Mouse (Mus musculus) left cerebral cortex, adult 6 months (tissue): Measurements from ENCODE around the gene Tat. TPM values are rescaled to one million over a fixed set of nuclear protein-coding genes. Genes with fewer than 3 reads are reported as not detected.

Experiments
- long read RNA-seq, 2 experiments: library from polyadenylated mRNA; unstranded; transcript quantifications; one replicate each; pipeline ENCODE4 v2.0.0; 2019 to 2020
- polyA plus RNA-seq: library from polyadenylated mRNA; unstranded; fragments of <200 nt; fragmentation: Nextera tagmentation; gene quantifications from 2 replicates; pipeline ENCODE4 v1.2.3, GENCODE M21; 2021

The Tat gene
- polyA plus RNA-seq = 0.06 TPM in 1 of 2 replicates, not detected in the other
- long read RNA-seq, experiment 1 = 0 reads
- long read RNA-seq, experiment 2 = 0 reads

DNA sequence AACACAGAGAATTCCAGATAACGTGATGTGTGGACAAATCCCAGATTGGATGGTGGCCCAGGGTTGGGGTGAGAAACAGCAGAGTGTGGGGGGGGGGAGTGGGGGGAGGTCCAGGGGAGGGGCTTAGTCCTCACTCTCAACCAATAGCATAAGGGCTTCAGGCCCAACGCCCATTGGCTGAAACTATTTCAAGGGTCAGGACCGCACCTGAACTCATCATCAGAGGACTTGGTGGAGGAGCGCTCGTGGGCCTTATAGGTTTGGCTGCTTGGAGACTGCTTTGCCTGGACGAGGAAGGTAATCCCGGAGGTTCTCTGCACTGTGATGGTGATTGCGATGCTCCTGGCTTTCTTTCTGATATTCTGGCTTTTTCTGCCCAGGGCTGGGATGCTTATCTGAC is at the start of gene Tat:
Gene Tat, plus strand, starts transcription at position 214 of the 400 bp plus-strand sequence.

DNA sequence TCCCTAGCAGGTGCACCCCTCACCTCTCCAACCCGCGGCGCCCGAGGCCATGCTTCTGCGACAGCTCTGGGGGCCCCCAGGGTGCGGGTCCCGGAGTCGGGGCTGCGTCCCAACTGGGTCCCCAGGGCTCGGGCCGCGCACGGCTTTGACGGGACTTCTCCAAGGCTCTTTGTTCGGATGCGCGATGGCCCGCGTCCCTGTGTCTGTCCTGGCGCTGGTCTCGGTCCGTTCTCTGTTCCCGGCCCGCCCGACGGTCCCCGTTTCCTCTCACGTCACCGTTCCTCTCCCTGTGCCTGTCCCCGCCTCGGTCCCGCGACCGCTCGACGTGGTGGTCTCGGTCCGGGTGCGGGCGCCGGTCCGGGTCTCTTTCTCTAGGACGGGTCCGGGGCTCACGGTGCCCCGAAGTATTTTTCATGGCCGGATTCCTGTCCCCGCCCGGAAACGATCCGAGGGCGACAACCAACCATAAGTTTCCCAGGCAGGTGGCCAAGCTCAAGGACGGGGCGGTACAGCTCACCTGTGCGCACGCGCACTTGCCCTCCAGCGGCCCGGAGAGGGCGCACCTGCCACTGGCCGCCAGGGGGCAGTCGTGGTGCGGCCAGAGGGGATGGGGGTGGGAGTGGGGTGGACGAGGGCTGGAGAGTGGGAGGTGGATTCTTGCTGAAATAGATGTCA is 28.4 kb upstream of the Tat start, which contains the start of gene Marveld3:
Gene Marveld3, minus strand, starts transcription at position 511 of the 675 bp plus-strand sequence.

DNA sequence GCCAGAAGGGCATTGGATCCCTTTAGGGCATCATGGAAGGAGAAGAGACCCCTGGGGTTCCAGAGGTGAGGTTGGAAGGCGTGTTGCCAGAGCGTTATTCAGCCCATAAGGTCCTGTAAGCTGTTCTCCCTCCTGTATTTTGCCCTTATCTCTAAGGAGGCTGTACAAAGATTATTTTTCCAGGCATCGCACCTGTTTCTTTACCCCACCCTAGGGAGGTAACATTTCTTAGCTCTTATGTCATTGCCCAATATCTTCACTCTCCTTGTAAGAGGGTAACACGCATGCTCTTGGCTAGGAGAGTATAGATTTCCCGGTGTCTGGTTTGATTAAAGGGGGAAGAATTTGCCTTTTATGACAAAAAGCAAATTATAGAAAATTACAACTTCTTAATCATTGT is 49.4 kb downstream of the Tat start, which contains the start of gene Chst4:
Gene Chst4, minus strand, starts transcription at position 82 of the 400 bp plus-strand sequence.

Other genes with a start within 250 kb of the Tat start
- gene Ap1g1, start 211.9 kb upstream of the Tat start, polyA plus RNA-seq = 19.9 and 25.1 TPM in 2 replicates
- gene Phlpp2, start 121.9 kb upstream of the Tat start, polyA plus RNA-seq = 5.7 and 7.5 TPM in 2 replicates
- 0.19 and 0.47 TPM in 2 replicates for gene Marveld3, start 28.2 kb upstream of the Tat start, polyA plus RNA-seq
- gene Chst4, start 49.3 kb downstream of the Tat start, polyA plus RNA-seq = 0.17 TPM in 1 of 2 replicates, not detected in the other
- gene Zfp612, start 89.3 kb downstream of the Tat start, polyA plus RNA-seq = 15.1 and 19.9 TPM in 2 replicates
- gene Gm21964, start 110.8 kb downstream of the Tat start, polyA plus RNA-seq = not detected in 2 replicates
- not detected in 2 replicates for gene Gm17720, start 112.3 kb downstream of the Tat start, polyA plus RNA-seq
- 5.7 and 16.3 TPM in 2 replicates for gene Calb2, start 177.8 kb downstream of the Tat start, polyA plus RNA-seq
- gene Cmtr2, start 225.2 kb downstream of the Tat start, polyA plus RNA-seq = 0.91 and 2.3 TPM in 2 replicates